Mouse (Mus musculus) heart, embryonic 16.5 days (tissue): ENCODE data around the gene Krtap12-1. TPM values are rescaled to one million over a fixed set of nuclear protein-coding genes. Genes with fewer than 3 reads are reported as not detected.
"Not testable (repeated sequence)": the region's sequence is repeated elsewhere in the genome, so short reads cannot be mapped to it uniquely, and the experiment has no call there.

Experiments used
- ATAC-seq: fragments of 200-750 bp; cut with Nextera tagmentation; replicated peaks from 2 replicates; pipeline ENCODE4 v1.8.0; 2017; ENCODE audit warnings: moderate number of reproducible peaks; ENCODE audit not compliant: insufficient read depth, low FRiP score; ENCODE audit errors: extremely low read depth
- H3K27ac ChIP-seq: fragments of 300-500 bp; sonication (generic); 2 replicates; pipeline ENCODE4 v1.5.1; 2014; ENCODE audit warnings: mild to moderate bottlenecking, low read length, control low read depth, moderate library complexity
- H3K27me3 ChIP-seq: fragments of 300-500 bp; sonication (generic); 2 replicates; pipeline ENCODE4 v1.6.1; 2014; ENCODE audit warnings: low read length, mixed read lengths; ENCODE audit not compliant: control insufficient read depth, insufficient read depth
- H3K36me3 ChIP-seq: fragments of 300-500 bp; sonication (generic); 2 replicates; pipeline ENCODE4 v1.6.1; 2014; ENCODE audit not compliant: control insufficient read depth, insufficient read depth
- H3K4me1 ChIP-seq: fragments of 300-500 bp; sonication (generic); 2 replicates; pipeline ENCODE4 v1.6.1; 2014; ENCODE audit warnings: low read length, mixed read lengths; ENCODE audit not compliant: control insufficient read depth, insufficient read depth
- H3K4me2 ChIP-seq: fragments of 300-500 bp; sonication (generic); 2 replicates; pipeline ENCODE4 v1.6.1; 2014; ENCODE audit warnings: low read depth, mild to moderate bottlenecking, control low read depth, low read length
- H3K4me3 ChIP-seq: fragments of 300-500 bp; sonication (generic); 2 replicates; pipeline ENCODE4 v1.5.1; 2014; ENCODE audit warnings: mild to moderate bottlenecking, control low read depth, low read length
- H3K9ac ChIP-seq: fragments of 300-500 bp; sonication (generic); 2 replicates; pipeline ENCODE4 v1.6.1; 2014; ENCODE audit warnings: low read length, control low read depth
- H3K9me3 ChIP-seq: fragments of 300-500 bp; sonication (generic); replicated peaks from 2 replicates; pipeline ENCODE4 v1.6.1; 2016; ENCODE audit warnings: low read length; ENCODE audit not compliant: control insufficient read depth
- WGBS: fragments of 180-500 bp; shearing (Covaris S2); extraction: QIAGEN DNeasy Blood & Tissue Kit; methylation state at CpG from one replicate; pipeline ENCODE4 v1.1.7; 2014; 5-methylcytosine and 5-hydroxymethylcytosine counted together
- polyA plus RNA-seq: library from polyadenylated mRNA; unstranded; fragments of >200 nt; fragmentation: Nextera tagmentation; extraction: Ambion mirVana; gene quantifications from 2 replicates; pipeline ENCODE4 v1.2.1, GENCODE M21; 2015

Krtap12-1 gene
- polyA plus RNA-seq, 1 experiment from 2014 or later: not detected

DNA sequence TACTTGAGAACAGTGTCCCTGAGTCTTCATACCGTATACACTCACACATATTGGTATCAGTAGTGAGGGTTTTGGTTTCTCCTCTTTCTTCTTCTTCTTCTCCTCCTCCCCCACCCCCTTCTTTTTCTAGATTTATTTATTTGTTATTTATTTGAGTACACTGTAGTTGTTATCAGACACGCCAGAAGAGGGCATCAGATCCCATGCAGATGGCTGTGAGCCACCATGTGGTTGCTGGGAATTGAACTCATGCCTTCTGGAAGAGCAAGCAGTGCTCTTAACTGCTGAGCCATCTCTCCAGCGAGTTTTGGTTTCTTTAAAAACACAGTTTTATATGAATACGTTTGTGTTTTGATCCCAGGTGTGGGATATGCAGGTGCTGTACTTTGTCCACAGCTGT lies 7.9 kb downstream of the Krtap12-1 start:
- Histone ChIP-seq H3K4me2 (no peak overlapping the region), H3K27ac (no peak overlapping the region), H3K9ac (no peak overlapping the region), H3K4me1 (no peaks in the 10 kb centered on the region), H3K9me3 (no peaks in the 10 kb centered on the region), H3K27me3 (no peaks in the 10 kb centered on the region), H3K4me3 (no peak overlapping the region), H3K36me3 (no peaks in the 10 kb centered on the region)
- ATAC-seq: no peak
- WGBS: 55% methylated on average over 4 of the region's 4 CpGs

DNA sequence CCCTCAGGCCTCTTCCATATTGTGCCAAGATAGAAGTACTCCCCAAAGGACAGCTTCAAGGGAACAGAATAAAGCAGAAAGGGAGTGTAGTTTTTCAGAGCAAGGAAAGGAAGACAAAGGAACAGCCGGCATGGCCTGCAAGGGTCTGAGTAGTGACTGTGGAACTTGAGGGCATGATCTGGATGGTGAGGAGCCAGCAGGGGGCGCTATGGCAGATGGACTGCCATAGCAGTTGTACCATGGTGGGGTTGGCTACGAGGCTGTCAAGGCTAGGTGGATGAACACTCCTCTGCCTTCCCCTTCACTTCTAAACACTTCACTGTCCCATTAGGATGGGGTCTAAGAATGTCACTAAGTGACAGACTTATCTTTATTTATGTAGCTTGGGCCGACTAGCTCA lies 8.8 kb downstream of the Krtap12-1 start:
- H3K9ac ChIP-seq: no peak overlapping the region
- no peaks in the 10 kb centered on the region for H3K27me3 ChIP-seq
- WGBS: 44% methylated on average over 4 of the region's 4 CpGs
- no peak overlapping the region for H3K4me3 ChIP-seq
- no peaks in the 10 kb centered on the region for H3K4me1 ChIP-seq
- no peaks in the 10 kb centered on the region for H3K36me3 ChIP-seq
- no peak overlapping the region for H3K27ac ChIP-seq
- no peak for ATAC-seq
- no peaks in the 10 kb centered on the region; the same call in 1 of the 2 replicates for H3K9me3 ChIP-seq
- no peak overlapping the region for H3K4me2 ChIP-seq

DNA sequence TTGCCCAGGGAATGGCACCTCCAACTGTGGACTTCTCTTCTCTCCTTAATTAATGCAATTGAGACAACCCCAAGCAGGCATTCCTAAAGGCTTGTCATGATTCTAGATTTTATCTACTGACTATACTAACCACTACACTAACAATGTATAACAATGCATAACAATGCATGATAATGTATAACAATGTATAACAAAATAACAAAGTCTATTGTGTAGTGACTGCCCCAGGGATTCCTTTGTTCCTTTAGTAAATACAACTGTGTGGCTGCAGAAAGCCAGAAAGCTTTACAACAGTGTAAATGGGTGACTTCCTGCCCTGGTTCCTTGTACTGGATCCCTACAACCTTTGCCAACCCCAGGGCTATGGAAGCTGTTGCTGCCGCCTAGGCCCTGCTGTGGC lies 15.5 kb downstream of the Krtap12-1 start:
- no peak for ATAC-seq
- Histone ChIP-seq H3K27ac (no peak overlapping the region), H3K27me3 (no peaks in the 10 kb centered on the region), H3K4me3 (no peak overlapping the region), H3K4me2 (no peak overlapping the region), H3K9ac (no peak overlapping the region), H3K4me1 (no peaks in the 10 kb centered on the region), H3K9me3 (peaks cover 7% of the 10 kb centered on the region), H3K36me3 (no peaks in the 10 kb centered on the region)
- WGBS: 76% methylated on average over 1 of the region's 1 CpGs

GRCm38 (mm10) chr10:77738929-77739328 lies 18.5 kb downstream of the Krtap12-1 start:
- Histone ChIP-seq H3K36me3 (no peaks in the 10 kb centered on the region), H3K4me3 (no peak overlapping the region), H3K4me1 (no peaks in the 10 kb centered on the region), H3K27me3 (no peaks in the 10 kb centered on the region), H3K27ac (no peak overlapping the region), H3K4me2 (no peak overlapping the region), H3K9me3 (peaks cover 7% of the 10 kb centered on the region), H3K9ac (no peak overlapping the region)
- no peak for ATAC-seq
- 77% methylated on average over 4 of the region's 4 CpGs for WGBS

GRCm38 (mm10) chr10:77741924-77742688 lies 21.7 kb downstream of the Krtap12-1 start, which contains the start of gene Gm18596:
TSS of gene Gm18596 (minus strand) at chr10:77742638.
- not testable (repeated sequence) for H3K4me2 ChIP-seq, H3K4me1 ChIP-seq, H3K27ac ChIP-seq, H3K9ac ChIP-seq, H3K9me3 ChIP-seq, H3K36me3 ChIP-seq, H3K27me3 ChIP-seq, H3K4me3 ChIP-seq, ATAC-seq
- WGBS: 55% methylated on average over 5 of the region's 5 CpGs

- not testable (repeated sequence) for H3K4me3 ChIP-seq, H3K4me1 ChIP-seq, H3K36me3 ChIP-seq, H3K9ac ChIP-seq, H3K27me3 ChIP-seq, H3K4me2 ChIP-seq, H3K27ac ChIP-seq, ATAC-seq, H3K9me3 ChIP-seq
- 71% methylated on average over 1 of the region's 1 CpGs for WGBS
Measured at GRCm38 (mm10) chr10:77750686-77751085, 30.3 kb downstream of the Krtap12-1 start.

- not testable (repeated sequence) for H3K4me2 ChIP-seq, H3K27me3 ChIP-seq, ATAC-seq, H3K9ac ChIP-seq, H3K4me3 ChIP-seq, H3K9me3 ChIP-seq, H3K36me3 ChIP-seq, H3K27ac ChIP-seq, H3K4me1 ChIP-seq
- 70% methylated on average over 1 of the region's 1 CpGs for WGBS
Measured at GRCm38 (mm10) chr10:77751254-77751653, 30.9 kb downstream of the Krtap12-1 start, which contains the start of gene Gm9736. TSS of gene Gm9736 (minus strand) at chr10:77751354.

- not testable (repeated sequence) for H3K4me3 ChIP-seq, ATAC-seq, H3K4me1 ChIP-seq, H3K9me3 ChIP-seq, H3K36me3 ChIP-seq, H3K9ac ChIP-seq, H3K4me2 ChIP-seq, H3K27me3 ChIP-seq, H3K27ac ChIP-seq
- 59% methylated on average over 3 of the region's 3 CpGs for WGBS
Measured at GRCm38 (mm10) chr10:77752312-77752711, 31.9 kb downstream of the Krtap12-1 start.

GRCm38 (mm10) chr10:77753448-77753847 lies 33.0 kb downstream of the Krtap12-1 start:
- Histone ChIP-seq H3K27me3 (no peaks in the 10 kb centered on the region), H3K4me2 (no peak overlapping the region), H3K9ac (no peak overlapping the region), H3K4me3 (no peak overlapping the region), H3K27ac (no peak overlapping the region), H3K36me3 (no peaks in the 10 kb centered on the region), H3K9me3 (no peaks in the 10 kb centered on the region), H3K4me1 (no peaks in the 10 kb centered on the region)
- no peak for ATAC-seq
